Mouse (Mus musculus) kidney, embryonic 16.5 days (tissue): Measurements from ENCODE around the gene Tigar. TPM values are rescaled to one million over a fixed set of nuclear protein-coding genes. Genes with fewer than 3 reads are reported as not detected.
A peak's percentile ranks its signal among the peaks of the same experiment; 100 is the strongest.

Source experiments
- ATAC-seq: fragments of 200-750 bp; cut with Nextera tagmentation; 2 replicates; pipeline ENCODE4 v1.8.0; 2017; ENCODE audit warnings: moderate TSS enrichment; ENCODE audit not compliant: low FRiP score, low TSS enrichment
- H3K27ac ChIP-seq: fragments of 300-500 bp; sonication (generic); 2 replicates; pipeline ENCODE4 v1.5.1; 2014; ENCODE audit warnings: low read length
- H3K27me3 ChIP-seq: fragments of 300-500 bp; sonication (generic); 2 replicates; pipeline ENCODE4 v1.6.1; 2014; ENCODE audit warnings: low read length, control low read depth, mixed read lengths; ENCODE audit not compliant: insufficient read depth
- H3K36me3 ChIP-seq: fragments of 300-500 bp; sonication (generic); 2 replicates; pipeline ENCODE4 v1.6.1; 2014; ENCODE audit warnings: low read length, control low read depth, mixed read lengths; ENCODE audit not compliant: insufficient read depth
- H3K4me1 ChIP-seq: fragments of 300-500 bp; sonication (generic); 2 replicates; pipeline ENCODE4 v1.6.1; 2014; ENCODE audit warnings: low read length, control low read depth, mixed read lengths; ENCODE audit not compliant: insufficient read depth
- H3K4me2 ChIP-seq: fragments of 300-500 bp; sonication (generic); replicated peaks from 2 replicates; pipeline ENCODE4 v1.6.1; 2014; ENCODE audit warnings: low read depth, low read length
- H3K4me3 ChIP-seq: fragments of 300-500 bp; sonication (generic); 2 replicates; pipeline ENCODE4 v1.5.1; 2014; ENCODE audit warnings: mild to moderate bottlenecking, low read length
- H3K9ac ChIP-seq: fragments of 300-500 bp; sonication (generic); replicated peaks from 2 replicates; pipeline ENCODE4 v1.6.1; 2014; ENCODE audit warnings: low read length
- H3K9me3 ChIP-seq: fragments of 300-500 bp; sonication (generic); 2 replicates; pipeline ENCODE4 v1.6.1; 2016; ENCODE audit warnings: low read length, control low read depth
- WGBS: fragments of 180-500 bp; shearing (Covaris S2); extraction: QIAGEN DNeasy Blood & Tissue Kit; methylation state at CpG from one replicate; pipeline ENCODE4 v1.1.7; 2014; 5-methylcytosine and 5-hydroxymethylcytosine counted together
- polyA plus RNA-seq: library from polyadenylated mRNA; unstranded; fragments of >200 nt; fragmentation: Nextera tagmentation; extraction: Ambion mirVana; gene quantifications from 2 replicates; pipeline ENCODE4 v1.2.1, GENCODE M21; 2015

Tigar gene
- polyA plus RNA-seq, 1 experiment from 2014 or later, result 2.7 TPM

- Histone ChIP-seq H3K4me3 (peak overlapping the region; percentile 78), H3K9ac (peak overlapping the region; percentile 89), H3K4me1 (peaks cover 35% of the 10 kb centered on the region), H3K4me2 (peak overlapping the region; percentile 79), H3K9me3 (no peaks in the 10 kb centered on the region), H3K36me3 (peaks cover 6% of the 10 kb centered on the region; the same call in 1 of the 2 replicates), H3K27ac (peak overlapping the region; percentile 89), H3K27me3 (no peaks in the 10 kb centered on the region)
- 0% methylated on average over 34 of the region's 34 CpGs for WGBS
- ATAC-seq, result peak; percentile 50; the same call in 1 of the 2 replicates
These were observed 41.6 kb upstream of the Tigar start for GRCm38 (mm10) chr6:127150663-127151564.

- peak overlapping the region; percentile 78 for H3K4me3 ChIP-seq
- peak overlapping the region; percentile 89 for H3K9ac ChIP-seq
- no peaks in the 10 kb centered on the region for H3K9me3 ChIP-seq
- 0% methylated on average over 36 of the region's 38 CpGs for WGBS
- H3K36me3 ChIP-seq, result peaks cover 7% of the 10 kb centered on the region; the same call in 1 of the 2 replicates
- H3K4me1 ChIP-seq, result peaks cover 30% of the 10 kb centered on the region
- H3K27ac ChIP-seq, result peak overlapping the region; percentile 67
- H3K27me3 ChIP-seq, result no peaks in the 10 kb centered on the region
- ATAC-seq, result no peak
- H3K4me2 ChIP-seq, result peak overlapping the region; percentile 79
These were observed 40.7 kb upstream of the Tigar start for GRCm38 (mm10) chr6:127149944-127150662.

- Histone ChIP-seq H3K9ac (peak overlapping the region; percentile 89), H3K4me1 (peaks cover 29% of the 10 kb centered on the region), H3K4me2 (peak overlapping the region; percentile 79), H3K27me3 (no peaks in the 10 kb centered on the region), H3K4me3 (peak overlapping the region; percentile 78), H3K27ac (peak overlapping the region; percentile 67), H3K36me3 (peaks cover 13% of the 10 kb centered on the region), H3K9me3 (no peaks in the 10 kb centered on the region)
- no peak for ATAC-seq
- WGBS, result under 1% methylated on average over 30 of the region's 30 CpGs
These were observed 40.1 kb upstream of the Tigar start for GRCm38 (mm10) chr6:127149303-127149943.

- H3K4me2 ChIP-seq, result peak overlapping the region; percentile 79
- H3K4me1 ChIP-seq, result peaks cover 23% of the 10 kb centered on the region
- H3K36me3 ChIP-seq, result peaks cover 16% of the 10 kb centered on the region
- H3K27me3 ChIP-seq, result no peaks in the 10 kb centered on the region
- 8% methylated on average over 20 of the region's 20 CpGs for WGBS
- no peak overlapping the region; the same call in 1 of the 2 replicates for H3K27ac ChIP-seq
- peak overlapping the region; percentile 78 for H3K4me3 ChIP-seq
- H3K9me3 ChIP-seq, result no peaks in the 10 kb centered on the region
- ATAC-seq, result no peak
- peak overlapping the region; percentile 89 for H3K9ac ChIP-seq
These were observed 39.4 kb upstream of the Tigar start for GRCm38 (mm10) chr6:127148526-127149302.

- no peaks in the 10 kb centered on the region for H3K27me3 ChIP-seq
- H3K9ac ChIP-seq, result no peak overlapping the region
- WGBS, result under 1% methylated on average over 4 of the region's 4 CpGs
- H3K4me3 ChIP-seq, result peak overlapping the region; percentile 78
- H3K9me3 ChIP-seq, result no peaks in the 10 kb centered on the region
- peaks cover 12% of the 10 kb centered on the region for H3K4me1 ChIP-seq
- peaks cover 19% of the 10 kb centered on the region for H3K36me3 ChIP-seq
- peak overlapping the region; percentile 79 for H3K4me2 ChIP-seq
- H3K27ac ChIP-seq, result no peak overlapping the region
- ATAC-seq, result no peak
These were observed 38.3 kb upstream of the Tigar start for GRCm38 (mm10) chr6:127147665-127148064.

GRCm38 (mm10) chr6:127146322-127146947, 37.1 kb upstream of the Tigar start:
- Histone ChIP-seq H3K36me3 (peaks cover 22% of the 10 kb centered on the region), H3K4me2 (no peak overlapping the region), H3K4me1 (peaks cover 4% of the 10 kb centered on the region)

GRCm38 (mm10) chr6:127145464-127146190, 36.3 kb upstream of the Tigar start:
- H3K9ac ChIP-seq, result no peak overlapping the region
- H3K36me3 ChIP-seq, result peaks cover 28% of the 10 kb centered on the region
- no peaks in the 10 kb centered on the region for H3K9me3 ChIP-seq
- no peaks in the 10 kb centered on the region; the same call in 1 of the 2 replicates for H3K4me1 ChIP-seq
- H3K4me2 ChIP-seq, result no peak overlapping the region
- no peaks in the 10 kb centered on the region for H3K27me3 ChIP-seq
- WGBS, result 58% methylated on average over 20 of the region's 20 CpGs
- no peak overlapping the region for H3K4me3 ChIP-seq
- no peak overlapping the region for H3K27ac ChIP-seq
- ATAC-seq, result no peak

More at GRCm38 (mm10) chr6:127146322-127146947, 37.1 kb upstream of the Tigar start:
- Histone ChIP-seq H3K27me3 (no peaks in the 10 kb centered on the region), H3K4me3 (no peak overlapping the region), H3K27ac (no peak overlapping the region), H3K9me3 (no peaks in the 10 kb centered on the region), H3K9ac (no peak overlapping the region)
- WGBS, result 88% methylated on average over 3 of the region's 3 CpGs
- ATAC-seq, result no peak

- Histone ChIP-seq H3K27me3 (no peaks in the 10 kb centered on the region), H3K27ac (no peak overlapping the region), H3K36me3 (peaks cover 35% of the 10 kb centered on the region), H3K9me3 (no peaks in the 10 kb centered on the region), H3K4me3 (no peak overlapping the region), H3K9ac (no peak overlapping the region), H3K4me1 (no peaks in the 10 kb centered on the region; the same call in 1 of the 2 replicates), H3K4me2 (no peak overlapping the region)
- ATAC-seq, result no peak
- WGBS, result 82% methylated on average over 7 of the region's 7 CpGs
These were observed 34.4 kb upstream of the Tigar start for GRCm38 (mm10) chr6:127143576-127144288.
